Mouse (Mus musculus) stomach, postnatal 0 days (tissue): ENCODE results near the gene Me3.

ENCODE experiments used
- CTCF ChIP-seq: IDR thresholded peaks from 2 replicates; pipeline ENCODE4 v1.5.1; 2016; ENCODE audit warnings: antibody characterized with exemption, low read depth, mild to moderate bottlenecking, moderate library complexity
- EP300 ChIP-seq: optimal IDR thresholded peaks from 2 replicates; pipeline ENCODE3; 2016; ENCODE audit warnings: antibody characterized with exemption

GRCm38 (mm10) chr7:89640533-89640932, 8.3 kb downstream of the Me3 start:
- TF ChIP-seq EP300 (no peak), CTCF (no peak)
